Mouse (Mus musculus) mature B cell (primary cell): ENCODE measurements around the gene Pld4.
"Not testable (repeated sequence)": the region's sequence is repeated elsewhere in the genome, so short reads cannot be mapped to it uniquely, and the experiment has no call there.

Source experiments
- in situ Hi-C: fragments of 300-500 bp; cut with MboI; formaldehyde crosslinking; loops from 2 replicates; pipeline ENCODE4 v1.14.3; 2019

Pld4 gene

DNA sequence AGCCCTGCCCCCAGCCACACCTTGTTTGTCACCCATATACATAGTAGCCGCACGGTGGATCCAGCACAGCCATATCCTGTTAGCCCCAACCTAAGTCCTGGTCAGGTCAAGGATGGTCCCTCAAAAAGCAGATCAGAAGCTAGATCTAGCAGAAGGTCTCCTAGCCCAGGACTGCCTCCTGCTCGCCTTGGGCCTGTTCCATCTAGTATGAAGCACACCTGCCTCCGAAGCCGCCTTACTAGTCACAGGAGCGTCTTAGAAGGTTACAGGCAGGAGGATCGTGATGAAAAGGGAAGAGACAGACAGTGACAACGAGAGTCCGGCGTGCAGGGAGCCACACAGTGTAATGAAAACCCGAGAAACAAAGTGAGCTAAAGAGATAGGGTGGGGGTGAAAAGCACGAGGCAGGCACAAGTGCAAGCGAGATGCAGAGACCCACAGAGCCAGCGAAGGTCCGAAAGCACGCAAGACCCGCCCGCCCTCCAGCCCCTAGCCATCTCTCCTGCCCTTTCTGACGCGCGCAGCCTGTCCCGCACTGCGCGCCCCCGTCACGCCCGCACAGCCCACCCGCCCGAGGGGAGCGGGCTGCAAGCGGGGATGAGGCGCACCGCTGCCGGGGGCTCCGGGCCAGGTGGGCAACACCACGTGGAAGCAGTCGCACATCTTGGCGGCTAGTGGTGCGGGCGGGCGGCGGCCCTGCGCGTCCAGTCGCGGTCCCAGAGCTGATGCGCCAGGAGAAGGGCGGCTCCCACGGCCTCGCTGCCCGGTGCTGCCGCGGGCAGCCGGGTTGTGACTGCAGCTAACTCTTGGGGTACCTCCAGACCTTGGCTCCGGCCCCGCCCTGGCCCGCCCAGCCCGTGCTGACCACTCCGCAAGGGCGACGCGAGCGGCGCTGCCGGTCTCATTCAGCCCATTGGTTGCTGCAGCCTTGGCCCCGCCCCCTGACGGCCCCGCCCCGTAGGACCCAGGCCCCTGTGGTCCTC, 41.7 kb downstream of the Pld4 start, which contains the start of gene Ahnak2:
Gene Ahnak2, minus strand, starts transcription at position 794 of the 983 bp plus-strand sequence.
- in situ Hi-C loops, result no loop called here

GRCm38 (mm10) chr12:112802917-112803316, 42.5 kb downstream of the Pld4 start:
- in situ Hi-C loops, result no loop called here

DNA sequence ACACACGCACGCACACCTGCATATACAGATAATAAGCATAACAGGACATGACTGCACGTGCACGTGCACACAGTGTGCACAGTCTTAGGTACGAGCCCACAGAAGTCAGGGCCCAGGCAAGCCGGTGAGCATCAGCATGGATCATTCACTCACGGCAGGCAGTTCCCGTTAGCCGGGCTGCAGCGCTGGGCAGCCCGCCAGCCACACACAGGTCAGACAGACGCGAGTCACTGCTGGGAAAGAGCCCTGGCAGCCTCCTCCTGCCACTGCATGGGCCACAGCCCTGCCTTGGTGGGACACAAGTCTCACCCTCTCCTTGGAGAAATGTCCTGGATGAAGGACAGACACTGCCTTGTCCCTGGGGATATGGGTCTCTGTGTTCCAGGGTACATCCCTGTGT, 43.6 kb downstream of the Pld4 start:
- in situ Hi-C loops, result no loop called here

DNA sequence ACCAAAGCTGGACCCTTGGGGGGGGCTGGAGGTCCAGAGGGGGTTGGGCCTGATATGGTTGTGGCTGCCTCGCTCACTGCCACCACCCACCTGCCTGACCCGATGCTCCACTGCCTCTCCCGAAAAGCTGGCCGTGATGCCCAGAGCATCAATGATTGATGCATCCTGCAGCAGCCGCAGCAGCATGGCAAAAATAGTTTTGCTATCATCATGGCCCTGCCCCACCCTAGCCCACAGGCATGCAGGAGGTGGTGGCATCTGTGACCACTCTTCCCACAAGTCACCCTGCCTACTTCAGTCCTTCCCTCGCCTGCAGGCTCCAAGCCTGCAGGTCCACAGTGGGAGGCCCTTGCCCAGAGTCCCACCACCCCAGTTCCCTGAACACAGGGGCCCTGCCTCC, 45.6 kb downstream of the Pld4 start:
- in situ Hi-C loops, result no loop called here

DNA sequence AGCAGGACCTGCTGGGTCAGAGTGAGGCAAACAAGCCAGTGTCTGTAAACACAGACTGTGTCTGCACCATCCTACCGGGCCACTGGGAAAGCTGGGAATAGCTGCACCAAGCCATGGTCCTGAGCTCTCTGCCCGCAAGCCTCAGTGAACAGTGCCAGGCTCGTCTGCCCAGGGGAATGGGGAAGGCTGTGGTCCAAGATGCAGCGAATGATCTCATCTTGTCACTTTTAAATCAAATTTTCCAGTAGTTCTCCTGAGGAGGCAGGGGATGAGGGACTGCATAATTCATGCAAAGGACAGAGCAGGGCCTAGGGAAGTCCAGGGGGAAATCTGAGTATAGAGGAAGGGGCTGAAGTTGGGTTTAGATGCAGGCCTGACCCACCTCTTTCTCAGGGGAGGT, 47.3 kb downstream of the Pld4 start:
- in situ Hi-C loops, result no loop called here

DNA sequence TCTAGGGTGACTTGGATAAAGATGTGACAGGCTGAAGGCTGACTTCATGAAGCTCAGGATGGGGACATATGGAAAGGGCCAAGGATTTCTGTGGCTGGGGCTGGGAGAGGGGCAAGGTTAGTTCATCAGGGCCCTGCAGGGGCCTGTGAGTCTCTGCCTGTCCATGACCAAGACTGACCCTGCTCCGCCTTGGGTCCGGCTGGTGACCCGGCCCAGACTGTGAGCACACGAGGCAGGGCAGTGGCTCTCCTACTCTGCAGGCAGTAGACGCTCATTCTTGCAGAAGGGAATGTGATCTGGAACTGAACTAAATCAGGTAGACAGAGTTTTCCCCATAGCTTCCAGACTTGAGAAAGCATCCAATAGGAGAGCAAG, 47.7 kb downstream of the Pld4 start:
- in situ Hi-C loops, result no loop called here

- in situ Hi-C loops, result no loop called here
Observed at GRCm38 (mm10) chr12:112808587-112809364, 48.3 kb downstream of the Pld4 start, which contains the start of gene Clba1. Gene Clba1, plus strand, starts transcription at chr12:112808937.

- in situ Hi-C loops, result no loop called here
Observed at GRCm38 (mm10) chr12:112809641-112810040, 49.2 kb downstream of the Pld4 start.

GRCm38 (mm10) chr12:112810092-112810885, 49.8 kb downstream of the Pld4 start:
- in situ Hi-C loops, result no loop called here

- in situ Hi-C loops, result no loop called here
Observed at GRCm38 (mm10) chr12:112813370-112813769, 52.9 kb downstream of the Pld4 start.

- in situ Hi-C loops, result no loop called here
Observed at GRCm38 (mm10) chr12:112814682-112815470, 54.4 kb downstream of the Pld4 start.

DNA sequence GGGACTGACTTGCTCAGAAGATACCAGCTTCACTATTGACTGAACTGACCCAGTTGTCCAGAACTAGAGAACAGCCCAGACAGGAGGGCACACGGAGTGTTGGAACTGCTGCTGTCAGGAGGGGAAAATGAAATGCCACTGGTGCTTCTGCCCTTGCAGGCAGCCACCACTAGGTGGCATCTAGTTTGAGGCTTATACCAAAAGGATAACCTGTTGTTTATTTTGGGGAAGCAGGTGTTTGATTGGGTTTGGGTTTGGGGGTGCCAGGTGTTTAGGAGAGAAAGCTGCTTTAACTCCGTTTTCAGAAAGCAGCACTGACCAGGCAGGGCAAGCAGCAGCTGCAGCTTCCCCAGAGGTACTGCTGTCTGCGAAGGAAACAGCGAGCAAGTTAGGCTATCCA, 55.8 kb downstream of the Pld4 start:
- in situ Hi-C loops, result no loop called here

DNA sequence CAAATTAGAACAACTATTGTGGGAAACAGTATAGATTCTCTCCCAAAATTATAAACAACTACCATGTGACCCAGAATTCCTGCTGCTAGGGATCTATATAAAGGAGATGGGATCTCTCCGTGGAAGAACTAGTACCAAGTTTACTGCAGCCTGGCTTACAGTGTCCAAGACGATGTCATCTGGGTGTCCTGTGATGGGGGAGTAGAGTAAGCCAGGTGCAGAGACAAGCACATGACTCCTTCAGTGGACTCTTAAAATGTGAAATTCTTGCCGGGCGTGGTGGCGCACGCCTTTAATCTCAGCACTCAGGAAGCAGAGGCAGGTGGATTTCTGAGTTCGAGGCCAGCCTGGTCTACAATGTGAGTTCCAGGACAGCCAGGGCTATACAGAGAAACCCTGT, 56.4 kb downstream of the Pld4 start:
- in situ Hi-C loops, result not testable (repeated sequence)
